Mouse (Mus musculus) adrenal gland (tissue): ENCODE results near the gene Hdac10.

ENCODE experiments used
- intact Hi-C: fragments of 180-260 bp; cut with DNase I; formaldehyde crosslinking; loops from one replicate; pipeline ENCODE4 v1.15.1; 2025
- microRNA-seq, 2 experiments: library from miRNA; unstranded; fragments of <30 nt; microRNA quantifications; one replicate each; pipeline ENCODE4; 2019

Gene Hdac10

DNA sequence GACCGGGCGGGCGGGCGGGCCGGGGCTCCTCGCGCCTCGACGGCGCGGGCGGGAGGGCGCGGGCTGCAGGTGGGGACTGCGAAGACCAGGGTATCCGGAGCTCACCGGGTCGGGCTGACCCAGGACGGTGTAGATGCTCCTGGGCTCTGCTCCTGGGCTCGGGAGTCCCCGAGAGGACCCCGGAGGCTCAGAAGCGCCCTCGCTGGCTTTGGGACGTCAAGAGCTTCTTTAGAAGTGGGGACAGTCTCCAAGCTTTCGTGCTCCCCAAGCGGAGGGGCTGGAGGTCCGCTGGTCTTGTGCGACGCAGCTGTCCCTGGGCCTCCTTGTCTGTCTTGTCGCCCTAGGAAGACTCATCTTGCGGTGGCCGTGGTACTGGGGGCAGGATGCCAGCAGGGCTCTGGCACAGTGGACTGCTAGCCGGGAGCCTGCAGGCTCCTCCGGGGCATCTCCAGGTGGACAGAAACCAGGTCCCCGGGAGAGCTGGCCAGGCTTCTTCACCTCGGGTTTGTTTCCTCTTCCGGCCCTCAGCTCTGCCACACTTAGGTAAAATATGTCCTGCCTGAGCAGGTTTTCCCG lies 52.3 kb downstream of the Hdac10 start:
- intact Hi-C loops: no loop called here

DNA sequence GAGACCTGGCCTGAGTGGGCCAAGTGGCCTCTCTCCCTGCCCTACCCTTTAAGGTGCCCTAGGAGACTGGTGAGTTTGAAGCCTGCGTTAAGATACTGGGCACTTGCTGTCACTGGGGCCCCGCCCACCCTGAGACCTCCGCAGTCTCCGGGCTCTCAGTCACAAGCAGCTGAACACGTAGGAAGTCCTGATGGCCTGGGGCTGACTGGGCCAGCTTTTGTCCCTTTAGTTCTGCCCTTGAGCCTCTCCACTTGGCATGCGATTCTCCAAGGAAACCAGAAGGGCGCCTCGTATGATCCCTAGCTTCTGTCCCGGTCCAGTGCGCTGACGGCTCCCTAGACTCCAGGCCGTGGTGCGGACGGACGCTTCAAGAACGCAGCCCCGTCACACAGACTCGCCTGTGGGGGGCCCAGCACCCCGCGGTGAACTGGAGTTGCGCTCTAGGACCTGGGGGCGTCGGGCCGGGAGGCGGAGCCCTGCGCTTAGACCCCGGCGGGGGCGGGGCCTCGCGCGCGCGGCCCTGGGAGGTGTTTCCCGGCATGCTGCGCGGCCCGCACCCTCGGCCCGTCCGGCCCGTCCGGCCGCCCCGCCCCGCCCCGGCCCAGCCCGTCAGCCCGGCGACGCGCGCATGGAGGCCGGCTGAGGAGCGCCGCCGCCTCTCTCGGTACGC lies 52.9 kb downstream of the Hdac10 start:
- intact Hi-C loops: no loop called here

DNA sequence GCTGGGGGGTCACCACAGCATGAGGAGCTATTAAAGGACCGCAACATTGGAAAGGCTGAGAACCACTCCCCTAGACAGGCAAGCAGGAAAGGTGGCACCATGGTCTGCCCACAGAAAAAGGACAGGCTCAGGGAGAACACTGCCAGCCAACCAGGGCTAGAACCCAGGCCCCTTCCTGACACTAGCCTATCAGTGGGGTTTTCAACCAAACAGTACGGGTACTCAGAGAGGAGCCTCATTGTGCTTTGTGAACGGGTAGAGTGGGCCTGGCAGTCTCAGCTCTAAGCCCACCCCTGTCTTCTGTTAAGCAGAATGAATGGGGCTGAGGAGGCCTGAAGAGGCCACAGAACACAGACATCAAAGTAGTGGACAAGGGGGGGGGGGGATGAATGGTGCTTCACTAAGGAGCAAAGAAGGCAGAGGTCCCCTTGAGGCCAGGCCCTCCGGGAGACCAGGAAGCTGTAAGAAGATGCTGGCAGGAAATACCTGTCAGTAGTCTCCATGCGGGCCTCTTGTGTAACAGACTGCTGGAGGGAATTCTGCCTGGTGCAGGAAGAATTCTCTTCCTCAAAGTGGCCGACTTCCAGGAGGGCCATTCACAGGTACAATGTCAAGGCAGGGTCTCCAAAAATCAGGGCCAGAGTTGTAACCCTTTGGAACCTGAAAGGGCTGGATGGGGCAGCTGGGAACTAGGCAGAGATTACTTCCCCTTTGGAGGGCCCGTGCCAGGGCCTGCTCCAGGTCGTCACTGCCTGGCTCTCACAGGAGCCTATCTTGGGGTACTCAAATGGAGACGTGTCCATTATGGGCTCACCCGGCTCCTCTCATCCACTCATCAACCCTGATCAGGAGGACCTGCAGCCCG lies 53.7 kb downstream of the Hdac10 start, which contains the start of gene Trabd:
Gene Trabd, plus strand, starts transcription at position 512 of the 865 bp plus-strand sequence.
- intact Hi-C loops: no loop called here

DNA sequence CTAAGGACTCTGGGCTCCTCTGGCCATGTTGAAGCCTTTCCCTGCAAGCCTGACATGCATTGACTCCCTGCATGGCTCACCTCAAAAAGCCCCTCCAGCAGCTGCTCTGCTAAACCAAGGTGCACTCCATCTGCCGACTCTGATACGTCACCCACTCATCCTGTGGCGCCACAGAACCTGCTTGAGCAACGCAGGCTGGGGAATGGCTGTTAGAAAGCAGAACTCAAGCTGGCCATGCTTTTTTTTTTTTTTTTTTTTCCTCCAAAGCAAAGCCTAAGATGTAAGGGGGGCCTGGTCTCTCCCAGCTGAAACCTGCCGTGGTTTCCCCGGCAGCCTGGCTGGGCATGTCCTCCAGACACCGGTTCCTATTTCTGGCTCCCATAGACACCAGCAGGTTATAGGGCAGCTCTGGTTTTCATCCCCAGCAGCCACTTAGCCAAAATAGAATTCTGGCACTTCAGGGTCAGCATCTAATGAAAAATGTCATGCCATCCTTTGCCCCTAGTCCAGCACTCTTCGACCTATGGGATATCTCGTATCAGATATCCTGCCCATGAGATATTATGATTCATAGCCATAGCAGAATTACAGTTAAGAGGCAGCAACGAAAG lies 54.4 kb downstream of the Hdac10 start:
- intact Hi-C loops: no loop called here

Small RNAs within 50 kb of the gene (microRNA-seq; reads per million reads assigned to microRNA genes)
- 0 to 0.37 reads per million in 2 experiments for gene Mir7118
